Mouse (Mus musculus): ENCODE results near the gene Hivep3. TPM values are rescaled to one million over a fixed set of nuclear protein-coding genes. Genes with fewer than 3 reads are reported as not detected.

Gene Hivep3
- total and polyA plus RNA-seq, 3 experiments: not detected

GRCm38 (mm10) chr4:119931923-119932322, 198.3 kb downstream of the Hivep3 start:
- no peaks in the 10 kb centered on the region for H3K4me1 ChIP-seq (ENCODE audit: control insufficient read depth in 1 of 2, insufficient read depth in 2 of 2, low read length in 2 of 2)
- TF ChIP-seq CHD2 (IDR thresholded peaks at IDR 0.05; ENCODE audit: low read length) (no peak), UBTF (IDR thresholded peaks at IDR 0.05; ENCODE audit: borderline replicate concordance, insufficient read depth, low read depth, low read length) (no peak), GABPA (IDR thresholded peaks at IDR 0.05; ENCODE audit: low read depth, low read length) (no peak), CHD1 (IDR thresholded peaks at IDR 0.05; ENCODE audit: low read depth, low read length) (no peak), RCOR1 (IDR thresholded peaks at IDR 0.05; ENCODE audit: low read depth, low read length) (no peak), NELFE (IDR thresholded peaks at IDR 0.05; ENCODE audit: low read depth, low read length) (no peak), NRF1 (IDR thresholded peaks at IDR 0.05; ENCODE audit: insufficient read depth, low read depth, low read length, poor library complexity, severe bottlenecking) (no peak), ETS1 (IDR thresholded peaks at IDR 0.05; ENCODE audit: low read depth, low read length) (no peak), KAT2A (conservative IDR thresholded peaks at IDR 0.05; ENCODE audit: low read depth, low read length) (no peak), ZKSCAN1 (IDR thresholded peaks at IDR 0.05; ENCODE audit: low read depth, low read length) (no peak), TCF12 (IDR thresholded peaks at IDR 0.05; ENCODE audit: low read depth, low read length) (no peak), EP300 (IDR thresholded peaks at IDR 0.05; ENCODE audit: low read depth in 1 of 2, low read length in 2 of 2) (no peak), MYC (IDR thresholded peaks at IDR 0.05; ENCODE audit: low read depth, low read length) (no peak), POLR2AphosphoS2 (IDR thresholded peaks at IDR 0.05; ENCODE audit: low read length) (no peak), TAL1 (IDR thresholded peaks at IDR 0.05; ENCODE audit: low read length) (no peak)
- no peaks in the 10 kb centered on the region for H3K9me3 ChIP-seq (replicated peaks; ENCODE audit: insufficient read depth, low read length)
- no peak overlapping the region for H3K4me3 ChIP-seq (ENCODE audit: control insufficient read depth in 1 of 2, insufficient read depth in 1 of 2, low read depth in 2 of 2, low read length in 2 of 2)
- no peak for DNase-seq (ENCODE audit: low read depth, low spot score)
- H3K79me2 ChIP-seq (ENCODE audit: control insufficient read depth, insufficient read depth, low read length, poor library complexity): no peaks in the 10 kb centered on the region
- H3K27ac ChIP-seq (ENCODE audit: control insufficient read depth, low read depth, low read length): no peak overlapping the region
- H3K9ac ChIP-seq (ENCODE audit: control insufficient read depth, low read depth, low read length, poor library complexity, severe bottlenecking): no peak overlapping the region
- no peaks in the 10 kb centered on the region for H3K36me3 ChIP-seq (ENCODE audit: control insufficient read depth in 1 of 2, insufficient read depth in 2 of 2, low read length in 2 of 2)
- H3K27me3 ChIP-seq (ENCODE audit: control insufficient read depth in 1 of 2, insufficient read depth in 2 of 2, low read length in 2 of 2): no peaks in the 10 kb centered on the region

DNA sequence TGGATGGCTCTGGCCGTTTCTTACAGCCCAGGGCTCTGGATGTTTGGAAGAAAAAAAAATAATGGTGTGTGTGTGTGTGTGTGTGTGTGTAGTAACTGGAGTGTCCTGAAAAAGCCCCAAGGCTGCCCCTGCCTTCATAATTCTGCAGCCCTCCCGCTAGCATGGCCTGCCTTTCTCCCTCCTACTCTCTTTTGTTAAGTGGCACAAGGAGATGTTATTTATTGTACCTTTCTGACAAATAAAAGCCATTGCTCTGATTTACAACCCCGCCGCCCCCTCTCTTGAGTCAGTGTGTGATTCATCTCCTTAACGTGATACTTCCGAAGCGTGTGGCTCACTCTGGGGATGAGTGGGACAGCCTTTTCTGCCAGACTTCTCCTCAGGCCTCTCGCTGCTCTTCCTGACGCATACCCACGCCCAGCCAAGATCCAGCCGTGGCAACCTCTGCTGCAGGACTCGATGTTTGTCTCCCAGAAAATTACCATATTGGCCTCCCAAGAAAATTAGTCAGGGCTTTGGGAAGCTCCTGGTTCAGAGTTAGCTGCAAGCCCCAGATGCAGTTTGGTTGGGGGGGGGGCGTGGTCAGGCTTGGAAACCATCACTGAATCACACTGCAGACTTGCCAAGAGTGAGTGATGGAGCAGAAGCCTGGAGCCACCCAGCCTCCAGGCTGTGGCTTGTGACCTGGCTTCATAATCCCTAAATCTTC, 199.1 kb downstream of the Hivep3 start:
- Histone ChIP-seq H3K36me3 (ENCODE audit: control insufficient read depth in 1 of 2, insufficient read depth in 2 of 2, low read length in 2 of 2) (no peaks in the 10 kb centered on the region), H3K4me1 (ENCODE audit: control insufficient read depth in 1 of 2, insufficient read depth in 2 of 2, low read length in 2 of 2) (no peaks in the 10 kb centered on the region), H3K9me3 (replicated peaks; ENCODE audit: insufficient read depth, low read length) (no peaks in the 10 kb centered on the region), H3K79me2 (ENCODE audit: control insufficient read depth, insufficient read depth, low read length, poor library complexity) (no peaks in the 10 kb centered on the region), H3K9ac (ENCODE audit: control insufficient read depth, low read depth, low read length, poor library complexity, severe bottlenecking) (no peak overlapping the region), H3K27ac (ENCODE audit: control insufficient read depth, low read depth, low read length) (no peak overlapping the region), H3K4me3 (ENCODE audit: control insufficient read depth in 1 of 2, insufficient read depth in 1 of 2, low read depth in 2 of 2, low read length in 2 of 2) (no peak overlapping the region), H3K27me3 (ENCODE audit: control insufficient read depth in 1 of 2, insufficient read depth in 2 of 2, low read length in 2 of 2) (no peaks in the 10 kb centered on the region)
- no peak for TF ChIP-seq ZC3H11A (IDR thresholded peaks at IDR 0.05; ENCODE audit: low read depth, low read length)
- no peak for TF ChIP-seq JUND (IDR thresholded peaks at IDR 0.05; ENCODE audit: low read depth, low read length)
- no peak for TF ChIP-seq GABPA (IDR thresholded peaks at IDR 0.05; ENCODE audit: low read depth, low read length)
- no peak for TF ChIP-seq NRF1 (IDR thresholded peaks at IDR 0.05; ENCODE audit: insufficient read depth, low read depth, low read length, poor library complexity, severe bottlenecking)
- TF ChIP-seq ZNF384 (IDR thresholded peaks at IDR 0.05; ENCODE audit: low read depth, low read length): no peak
- TF ChIP-seq USF1 (IDR thresholded peaks at IDR 0.05; ENCODE audit: low read depth, low read length): no peak
- TF ChIP-seq RAD21 (IDR thresholded peaks at IDR 0.05; ENCODE audit: low read depth, low read length): no peak
- no peak for TF ChIP-seq ETS1 (IDR thresholded peaks at IDR 0.05; ENCODE audit: low read depth, low read length)
- no peak for TF ChIP-seq MXI1 (IDR thresholded peaks at IDR 0.05; ENCODE audit: low read depth, low read length)
- no peak for DNase-seq (ENCODE audit: low read depth, low spot score)

Measured in MEL (cell line).